Mouse (Mus musculus): ENCODE results near the gene Ankrd44. TPM values are rescaled to one million over a fixed set of nuclear protein-coding genes. Genes with fewer than 3 reads are reported as not detected.

Gene Ankrd44
- total and polyA plus RNA-seq, 3 experiments: 0.10 to 2.6 (median 1.5) TPM

DNA sequence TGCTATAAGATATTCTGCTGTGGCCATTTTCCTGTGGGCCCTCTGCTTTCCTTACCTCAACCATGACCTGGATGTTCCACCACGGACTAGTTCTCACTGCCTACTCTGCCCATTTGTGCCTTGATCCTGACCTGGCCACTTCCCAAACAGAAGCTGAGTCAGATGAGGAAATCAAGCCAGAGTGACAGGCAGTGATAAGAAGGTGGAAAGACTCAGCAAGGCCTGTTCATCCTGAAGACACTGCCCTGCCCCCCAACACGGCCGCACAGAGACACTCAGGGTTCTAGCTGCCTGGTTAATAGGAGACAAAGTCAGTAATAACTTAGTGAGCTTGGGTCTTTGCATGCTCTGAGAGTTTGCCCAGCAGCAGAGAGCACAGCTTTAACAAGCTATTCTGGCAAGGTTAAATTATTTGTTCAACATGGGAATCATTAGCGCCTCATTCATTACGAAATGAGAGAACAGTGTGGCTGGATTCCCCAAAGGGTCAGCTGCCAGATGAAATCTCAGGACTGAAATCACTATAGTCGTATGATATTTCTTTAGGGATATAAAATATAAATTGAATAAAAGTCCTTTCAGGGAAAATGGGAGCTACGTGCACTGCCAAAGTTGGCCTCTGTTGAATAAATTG lies 136.7 kb downstream of the Ankrd44 start:
- DNase-seq (ENCODE audit: low spot score): no peak

DNA sequence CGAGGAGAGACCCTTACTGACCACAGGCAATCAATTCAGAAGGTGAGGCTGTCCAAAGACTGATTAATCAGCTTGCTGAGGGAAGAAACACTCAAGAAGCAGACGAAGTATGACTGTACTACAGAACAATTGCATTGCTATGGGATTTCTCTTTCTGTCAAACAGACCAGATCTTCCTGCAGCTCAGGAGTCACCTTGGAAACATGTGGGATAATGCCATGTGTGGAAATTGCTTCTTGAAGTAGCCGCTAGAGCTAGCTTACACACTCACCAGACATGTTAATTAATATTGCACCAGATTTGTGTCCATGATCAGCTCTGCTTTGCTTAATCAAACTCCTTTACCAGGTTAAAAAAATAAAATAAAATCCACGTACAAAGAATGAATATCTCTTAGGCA lies 137.8 kb downstream of the Ankrd44 start:
- Histone ChIP-seq H3K4me1 (ENCODE audit: insufficient read depth, low read depth, low read length) (no peaks in the 10 kb centered on the region), H3K36me3 (replicated peaks) (no peaks in the 10 kb centered on the region), H3K4me3 (ENCODE audit: low read depth, low read length) (no peak overlapping the region), H3K9me3 (replicated peaks) (no peaks in the 10 kb centered on the region), H3K27me3 (ENCODE audit: insufficient read depth, low read length) (no peaks in the 10 kb centered on the region)
- DNase-seq (ENCODE audit: low spot score) (no peak), ATAC-seq (ENCODE audit: extremely low read depth, insufficient number of reproducible peaks, low FRiP score, poor library complexity, severe bottlenecking) (no peak)
- TF ChIP-seq CTCF (IDR thresholded peaks at IDR 0.05; ENCODE audit: low read depth, low read length) (no peak), GATA1 (IDR thresholded peaks at IDR 0.05; ENCODE audit: borderline replicate concordance, low read length) (no peak), TAL1 (conservative IDR thresholded peaks at IDR 0.05; ENCODE audit: low read depth, low read length) (no peak), GATA2 (IDR thresholded peaks at IDR 0.05; ENCODE audit: borderline replicate concordance, low read depth, low read length) (no peak), POLR2AphosphoS5 (IDR thresholded peaks at IDR 0.05; ENCODE audit: insufficient replicate concordance, low read depth, low read length) (no peak)

More for the DNA sequence above, 136.7 kb downstream of the Ankrd44 start:
- TF ChIP-seq CTCF (IDR thresholded peaks at IDR 0.05; ENCODE audit: low read depth, low read length) (no peak), POLR2AphosphoS5 (IDR thresholded peaks at IDR 0.05; ENCODE audit: insufficient replicate concordance, low read depth, low read length) (no peak), GATA2 (IDR thresholded peaks at IDR 0.05; ENCODE audit: borderline replicate concordance, low read depth, low read length) (no peak), TAL1 (conservative IDR thresholded peaks at IDR 0.05; ENCODE audit: low read depth, low read length) (no peak), GATA1 (IDR thresholded peaks at IDR 0.05; ENCODE audit: borderline replicate concordance, low read length) (no peak)
- Histone ChIP-seq H3K4me3 (ENCODE audit: low read depth, low read length) (no peak overlapping the region), H3K4me1 (ENCODE audit: insufficient read depth, low read depth, low read length) (no peaks in the 10 kb centered on the region), H3K27me3 (ENCODE audit: insufficient read depth, low read length) (no peaks in the 10 kb centered on the region), H3K36me3 (replicated peaks) (no peaks in the 10 kb centered on the region), H3K9me3 (replicated peaks) (no peaks in the 10 kb centered on the region)
- no peak for ATAC-seq (ENCODE audit: extremely low read depth, insufficient number of reproducible peaks, low FRiP score, poor library complexity, severe bottlenecking)

DNA sequence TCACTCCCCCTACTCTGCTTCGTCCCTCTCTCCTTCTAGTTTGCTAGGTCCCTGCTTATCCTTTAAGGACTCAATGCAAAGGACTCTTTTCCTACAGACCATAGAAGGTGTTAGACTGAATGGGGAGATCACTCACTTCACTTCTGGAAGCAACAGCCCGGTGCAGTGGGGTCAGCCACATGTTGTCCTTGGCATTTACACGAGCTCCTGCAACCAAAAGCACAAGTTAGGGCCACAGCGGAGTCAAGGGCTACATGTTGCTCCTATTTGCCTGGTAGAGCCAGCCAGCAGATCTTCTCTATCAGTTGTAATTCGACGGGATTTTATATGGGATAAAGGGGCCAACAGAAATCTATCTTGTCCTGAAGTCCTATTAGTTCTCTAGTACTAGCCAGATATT lies 148.0 kb downstream of the Ankrd44 start:
- Histone ChIP-seq H3K27me3 (ENCODE audit: insufficient read depth, low read length) (peaks cover 5% of the 10 kb centered on the region; the same call in 1 of the 2 replicates), H3K9me3 (replicated peaks) (no peaks in the 10 kb centered on the region), H3K36me3 (replicated peaks) (no peaks in the 10 kb centered on the region), H3K4me1 (ENCODE audit: insufficient read depth, low read depth, low read length) (no peaks in the 10 kb centered on the region), H3K4me3 (ENCODE audit: low read depth, low read length) (no peak overlapping the region)
- ATAC-seq (ENCODE audit: extremely low read depth, insufficient number of reproducible peaks, low FRiP score, poor library complexity, severe bottlenecking) (no peak), DNase-seq (ENCODE audit: low spot score) (no peak)
- TF ChIP-seq GATA2 (IDR thresholded peaks at IDR 0.05; ENCODE audit: borderline replicate concordance, low read depth, low read length) (no peak), POLR2AphosphoS5 (IDR thresholded peaks at IDR 0.05; ENCODE audit: insufficient replicate concordance, low read depth, low read length) (no peak), TAL1 (conservative IDR thresholded peaks at IDR 0.05; ENCODE audit: low read depth, low read length) (no peak), CTCF (IDR thresholded peaks at IDR 0.05; ENCODE audit: low read depth, low read length) (no peak), GATA1 (IDR thresholded peaks at IDR 0.05; ENCODE audit: borderline replicate concordance, low read length) (no peak)

DNA sequence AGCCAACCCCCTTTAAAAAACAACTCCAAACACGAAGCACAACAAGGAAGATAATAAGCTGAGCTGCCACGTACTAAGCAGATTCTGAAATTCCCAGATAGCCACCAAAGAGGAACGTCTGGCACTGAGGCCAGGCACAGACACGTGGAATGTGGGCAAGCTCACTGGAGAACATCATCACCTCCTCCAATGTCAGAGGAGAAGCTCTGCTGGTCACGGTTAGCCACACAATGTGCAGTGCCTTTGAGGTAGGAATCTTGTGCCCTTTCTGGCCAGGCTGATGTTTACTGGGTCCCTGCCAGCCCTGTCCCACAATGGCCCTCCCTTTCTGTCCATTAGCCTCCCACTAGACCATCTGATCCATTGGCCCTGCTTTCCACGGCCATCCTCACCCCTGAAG lies 149.1 kb downstream of the Ankrd44 start:
- no peaks in the 10 kb centered on the region for H3K9me3 ChIP-seq (replicated peaks)
- no peaks in the 10 kb centered on the region for H3K4me1 ChIP-seq (ENCODE audit: insufficient read depth, low read depth, low read length)
- DNase-seq (ENCODE audit: low spot score): no peak
- no peak overlapping the region for H3K4me3 ChIP-seq (ENCODE audit: low read depth, low read length)
- H3K27me3 ChIP-seq (ENCODE audit: insufficient read depth, low read length): peaks cover 5% of the 10 kb centered on the region; the same call in 1 of the 2 replicates
- TF ChIP-seq POLR2AphosphoS5 (IDR thresholded peaks at IDR 0.05; ENCODE audit: insufficient replicate concordance, low read depth, low read length) (no peak), TAL1 (conservative IDR thresholded peaks at IDR 0.05; ENCODE audit: low read depth, low read length) (no peak), CTCF (IDR thresholded peaks at IDR 0.05; ENCODE audit: low read depth, low read length) (no peak), GATA2 (IDR thresholded peaks at IDR 0.05; ENCODE audit: borderline replicate concordance, low read depth, low read length) (no peak), GATA1 (IDR thresholded peaks at IDR 0.05; ENCODE audit: borderline replicate concordance, low read length) (no peak)
- no peaks in the 10 kb centered on the region for H3K36me3 ChIP-seq (replicated peaks)
- no peak for ATAC-seq (ENCODE audit: extremely low read depth, insufficient number of reproducible peaks, low FRiP score, poor library complexity, severe bottlenecking)

DNA sequence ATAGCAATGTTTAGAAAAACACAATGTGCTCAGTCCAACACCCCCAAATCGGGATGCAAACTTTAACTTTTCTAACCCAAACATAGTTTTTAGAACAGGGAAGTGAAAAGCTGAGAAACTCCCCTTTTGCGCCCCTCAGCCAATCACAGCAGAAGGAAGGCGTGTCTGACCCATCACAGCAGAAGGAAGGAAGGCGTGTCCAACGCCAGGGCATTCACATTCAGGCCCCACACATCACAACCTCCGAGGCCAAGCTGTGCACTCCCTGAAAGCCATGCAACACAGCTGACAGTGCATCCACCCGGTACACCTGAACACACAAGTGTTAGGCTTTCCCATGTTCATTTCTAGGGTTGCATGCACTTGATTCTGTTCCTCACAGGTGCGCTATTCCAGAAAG lies 150.1 kb downstream of the Ankrd44 start:
- no peak for DNase-seq (ENCODE audit: low spot score)

DNA sequence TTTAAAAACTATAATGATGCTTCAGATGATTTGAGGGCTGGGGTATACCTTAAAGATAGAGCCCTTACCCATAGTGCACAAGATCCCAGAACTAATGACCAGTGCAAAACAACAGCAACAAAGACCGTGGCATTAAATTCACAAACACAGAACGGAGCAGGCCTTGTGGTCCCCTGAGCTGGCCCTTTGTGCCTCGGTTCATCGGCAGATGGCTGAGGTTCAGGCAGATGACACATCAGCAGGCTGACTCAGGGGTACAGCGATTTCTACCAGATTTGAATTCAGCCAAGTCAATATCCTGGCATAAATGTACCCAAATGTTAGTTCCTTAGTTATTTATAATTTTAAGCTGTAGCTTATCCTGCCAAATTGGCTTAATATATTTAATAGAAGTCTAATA lies 153.3 kb downstream of the Ankrd44 start:
- no peaks in the 10 kb centered on the region for H3K36me3 ChIP-seq (replicated peaks)
- H3K27me3 ChIP-seq (ENCODE audit: insufficient read depth, low read length): peaks cover 3% of the 10 kb centered on the region; the same call in 1 of the 2 replicates
- DNase-seq (ENCODE audit: low spot score): no peak
- H3K4me3 ChIP-seq (ENCODE audit: low read depth, low read length): no peak overlapping the region
- TF ChIP-seq CTCF (IDR thresholded peaks at IDR 0.05; ENCODE audit: low read depth, low read length): no peak
- TF ChIP-seq GATA1 (IDR thresholded peaks at IDR 0.05; ENCODE audit: borderline replicate concordance, low read length): no peak
- TF ChIP-seq GATA2 (IDR thresholded peaks at IDR 0.05; ENCODE audit: borderline replicate concordance, low read depth, low read length): no peak
- TF ChIP-seq POLR2AphosphoS5 (IDR thresholded peaks at IDR 0.05; ENCODE audit: insufficient replicate concordance, low read depth, low read length): no peak
- no peak for TF ChIP-seq TAL1 (conservative IDR thresholded peaks at IDR 0.05; ENCODE audit: low read depth, low read length)
- H3K4me1 ChIP-seq (ENCODE audit: insufficient read depth, low read depth, low read length): no peaks in the 10 kb centered on the region
- H3K9me3 ChIP-seq (replicated peaks): no peaks in the 10 kb centered on the region
- no peak for ATAC-seq (ENCODE audit: extremely low read depth, insufficient number of reproducible peaks, low FRiP score, poor library complexity, severe bottlenecking)

More for the DNA sequence above, 150.1 kb downstream of the Ankrd44 start:
- no peak for TF ChIP-seq POLR2AphosphoS5 (IDR thresholded peaks at IDR 0.05; ENCODE audit: insufficient replicate concordance, low read depth, low read length)
- TF ChIP-seq GATA2 (IDR thresholded peaks at IDR 0.05; ENCODE audit: borderline replicate concordance, low read depth, low read length): no peak
- no peaks in the 10 kb centered on the region for H3K9me3 ChIP-seq (replicated peaks)
- ATAC-seq (ENCODE audit: extremely low read depth, insufficient number of reproducible peaks, low FRiP score, poor library complexity, severe bottlenecking): no peak
- peaks cover 5% of the 10 kb centered on the region; the same call in 1 of the 2 replicates for H3K27me3 ChIP-seq (ENCODE audit: insufficient read depth, low read length)
- no peaks in the 10 kb centered on the region for H3K36me3 ChIP-seq (replicated peaks)
- no peaks in the 10 kb centered on the region for H3K4me1 ChIP-seq (ENCODE audit: insufficient read depth, low read depth, low read length)
- H3K4me3 ChIP-seq (ENCODE audit: low read depth, low read length): no peak overlapping the region

Data from G1E (cell line).